Mouse (Mus musculus) spleen, adult 2 months (tissue): ENCODE data around the gene Dclre1c. TPM values are rescaled to one million over a fixed set of nuclear protein-coding genes. Genes with fewer than 3 reads are reported as not detected.
A peak's percentile ranks its signal among the peaks of the same experiment; 100 is the strongest.

Source experiments
- DNase-seq, 2 experiments: peaks; one replicate each; pipeline versions ENCODE4 v3.0.0 to v3.0.0-alpha.2; 2012 to 2021; ENCODE audit warnings: low spot score in 2 of 2, low read depth in 1 of 2
- H3K27ac ChIP-seq: fragments of 200-500 bp; 2 replicates; pipeline ENCODE4 v1.5.1; 2012; ENCODE audit warnings: low read length, inconsistent platforms; ENCODE audit not compliant: insufficient read depth
- H3K27me3 ChIP-seq: fragments of 200-500 bp; 2 replicates; pipeline ENCODE4 v1.6.1; 2012; ENCODE audit warnings: mild to moderate bottlenecking, moderate library complexity, low read length, inconsistent platforms; ENCODE audit not compliant: control insufficient read depth, insufficient read depth
- H3K36me3 ChIP-seq: fragments of 200-500 bp; 2 replicates; pipeline ENCODE4 v1.6.1; 2012; ENCODE audit warnings: mild to moderate bottlenecking, low read length, inconsistent platforms; ENCODE audit not compliant: control insufficient read depth, insufficient read depth
- H3K4me1 ChIP-seq: fragments of 200-500 bp; 2 replicates; pipeline ENCODE4 v1.6.1; 2011; ENCODE audit warnings: inconsistent platforms; ENCODE audit not compliant: control insufficient read depth, insufficient read depth, insufficient read length
- H3K4me3 ChIP-seq: fragments of 200-500 bp; 2 replicates; pipeline ENCODE4 v1.5.1; 2011; ENCODE audit warnings: mild to moderate bottlenecking, inconsistent platforms; ENCODE audit not compliant: insufficient read depth, insufficient read length; ENCODE audit errors: extremely low read depth
- CTCF ChIP-seq: fragments of 200-500 bp; IDR thresholded peaks from 2 replicates; pipeline ENCODE4 v1.5.1; 2011; ENCODE audit warnings: mild to moderate bottlenecking, inconsistent platforms; ENCODE audit not compliant: insufficient read depth, insufficient read length, insufficient replicate concordance; ENCODE audit errors: extremely low read depth
- POLR2A ChIP-seq: fragments of 200-500 bp; IDR thresholded peaks from 2 replicates; pipeline ENCODE4 v1.6.1; 2011; ENCODE audit warnings: low read depth, low read length, inconsistent platforms
- WGBS: fragments of 180-500 bp; shearing (Covaris S2); methylation state at CpG from one replicate; pipeline ENCODE4 v1.1.7; 2018; 5-methylcytosine and 5-hydroxymethylcytosine counted together
- polyA plus RNA-seq: library from polyadenylated mRNA; depleted of rRNA; stranded (reverse); fragments of >200 nt; gene quantifications from 2 replicates; pipeline ENCODE4 v1.2.3, GENCODE M21; 2012; rRNA removed

Gene Dclre1c
- polyA plus RNA-seq, 1 experiment = 4.9 TPM

DNA sequence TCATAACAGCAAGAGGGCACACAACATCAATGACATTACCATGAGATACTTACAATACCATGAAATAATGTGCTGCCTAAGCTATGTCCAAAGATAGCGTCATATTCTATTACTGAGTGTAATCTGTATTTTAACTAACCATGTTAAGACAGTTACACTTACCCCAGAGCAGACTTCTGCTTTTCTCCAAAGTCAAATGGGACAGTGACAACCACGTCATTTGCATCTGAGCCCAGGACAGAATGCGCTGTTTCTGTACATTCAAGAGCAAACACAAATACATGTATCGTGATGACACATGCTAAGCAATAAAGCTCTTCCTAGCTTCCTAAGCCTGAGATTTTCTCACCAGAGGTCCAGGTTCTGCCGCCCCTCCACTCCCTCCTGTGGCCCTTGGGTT, 77.0 kb downstream of the Dclre1c start:
- peak in 1 of 2 experiments; percentile 18 for DNase-seq
- no peak for TF ChIP-seq CTCF
- TF ChIP-seq POLR2A = no peak
- Histone ChIP-seq H3K36me3 (peaks cover 27% of the 10 kb centered on the region), H3K27ac (no peak overlapping the region), H3K4me3 (no peak overlapping the region), H3K27me3 (no peaks in the 10 kb centered on the region), H3K4me1 (no peaks in the 10 kb centered on the region)
- WGBS = 60% methylated on average over 5 of the region's 5 CpGs

DNA sequence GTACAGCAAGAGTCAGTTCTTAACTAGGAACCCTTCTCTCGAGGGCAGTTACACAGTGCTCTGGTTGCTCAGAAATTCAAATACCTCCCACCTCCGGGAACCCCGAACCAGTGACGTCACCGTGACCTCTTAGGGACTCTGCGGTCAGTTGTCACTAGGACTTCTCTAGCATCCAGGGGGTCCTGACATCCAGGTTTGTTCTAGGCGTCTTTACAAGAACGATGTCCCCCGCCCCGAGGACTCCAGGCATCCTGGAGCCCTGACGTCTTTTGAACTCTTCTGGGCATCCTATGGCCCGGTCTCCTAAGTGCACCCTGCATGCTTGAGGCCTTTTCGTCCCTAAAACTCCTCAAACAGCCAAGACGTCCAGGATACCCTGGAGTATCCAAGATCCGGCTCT, 88.1 kb downstream of the Dclre1c start:
- peak overlapping the region; percentile 75 for H3K27ac ChIP-seq
- H3K27me3 ChIP-seq = no peaks in the 10 kb centered on the region
- peak; percentile 17 to 37 for DNase-seq
- H3K36me3 ChIP-seq = peaks cover 18% of the 10 kb centered on the region
- H3K4me3 ChIP-seq = peak overlapping the region; percentile 75
- peaks cover 3% of the 10 kb centered on the region; the same call in 1 of the 2 replicates for H3K4me1 ChIP-seq
- no peak for TF ChIP-seq POLR2A
- no peak for TF ChIP-seq CTCF
- under 1% methylated on average over 15 of the region's 15 CpGs for WGBS

DNA sequence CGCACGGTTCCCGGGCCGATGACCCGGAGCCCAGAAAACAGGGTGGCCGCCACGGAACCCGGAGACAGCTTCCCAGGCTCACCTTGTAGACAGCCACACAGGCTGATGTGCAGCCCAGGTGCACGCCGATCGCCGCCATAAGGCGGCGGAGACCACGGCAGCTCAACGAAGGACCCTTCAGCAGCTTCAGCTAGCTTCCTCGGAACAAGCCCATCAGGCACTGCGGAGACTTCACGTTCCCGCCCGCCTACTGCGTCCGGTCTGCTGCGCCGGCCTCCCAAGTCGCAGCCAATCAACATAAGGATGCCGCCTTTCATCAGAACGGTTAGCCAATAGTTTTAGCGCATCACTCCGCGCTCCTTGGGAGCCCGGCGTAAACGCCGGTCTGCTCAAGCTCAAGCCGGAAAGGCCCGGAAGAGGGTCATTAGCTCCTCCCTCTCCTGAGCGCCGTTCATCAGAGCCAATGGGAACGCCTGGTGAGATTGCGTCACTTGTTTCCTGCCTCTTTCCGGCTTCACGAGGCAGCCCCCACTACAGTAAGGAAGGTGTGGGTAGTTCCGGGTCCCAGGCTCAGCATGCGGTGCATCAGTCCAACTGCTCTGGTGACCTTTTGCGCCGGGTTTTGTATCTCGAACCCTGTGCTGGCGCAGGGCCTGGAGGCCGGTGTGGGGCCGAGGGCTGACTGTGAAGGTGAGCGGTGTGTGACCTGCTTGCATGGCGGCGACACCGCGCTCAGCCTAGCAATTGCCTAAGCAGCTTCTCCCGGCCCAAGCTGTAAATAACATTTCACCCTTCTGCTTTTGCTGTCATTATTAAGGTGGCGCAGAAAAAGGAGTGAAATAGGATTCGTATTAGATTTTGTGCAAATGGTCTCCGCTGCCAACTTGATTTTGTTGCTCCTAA, 88.9 kb downstream of the Dclre1c start, which contains the start of the genes Gm45902, Hspa14 and Cdnf:
TSS of gene Gm45902 (minus strand) at position 239 of the 903 bp plus-strand sequence.
TSS of gene Hspa14 (minus strand) at position 263 of the 903 bp plus-strand sequence.
TSS of gene Cdnf (plus strand) at position 479 of the 903 bp plus-strand sequence.
- TF ChIP-seq CTCF (no peak), POLR2A (peak; percentile 95)
- WGBS = under 1% methylated on average over 60 of the region's 60 CpGs
- no peaks in the 10 kb centered on the region for H3K27me3 ChIP-seq

More for the DNA sequence above, 88.9 kb downstream of the Dclre1c start, which contains the start of the genes Gm45902, Hspa14 and Cdnf:
- peak within 1 kb of the TSS; percentile 75 for H3K4me3 ChIP-seq
- H3K36me3 ChIP-seq = peaks cover 15% of the 10 kb centered on the region
- DNase-seq = peak; percentile 94 to 99
- peaks cover 3% of the 10 kb centered on the region; the same call in 1 of the 2 replicates for H3K4me1 ChIP-seq
- peak within 1 kb of the TSS; percentile 94 for H3K27ac ChIP-seq

Other genes with a start within 250 kb of the Dclre1c start
- 2.8 and 3.5 TPM in 2 replicates for gene Nmt2, start 139.9 kb upstream of the Dclre1c start, polyA plus RNA-seq
- 1.9 and 2.3 TPM in 2 replicates for gene Rpp38, start 91.5 kb upstream of the Dclre1c start, polyA plus RNA-seq
- gene Acbd7, start 88.0 kb upstream of the Dclre1c start, polyA plus RNA-seq = not detected in 2 replicates
- not detected in 2 replicates for gene Olah, start 26.9 kb upstream of the Dclre1c start, polyA plus RNA-seq
- gene Meig1, start 1.5 kb upstream of the Dclre1c start, polyA plus RNA-seq = not detected in 2 replicates
- gene Suv39h2, start 50.9 kb downstream of the Dclre1c start, polyA plus RNA-seq = 0.58 and 1.1 TPM in 2 replicates
- 1.4 and 1.5 TPM in 2 replicates for gene Gm45902, start 88.7 kb downstream of the Dclre1c start, polyA plus RNA-seq
- 22.0 and 23.0 TPM in 2 replicates for gene Hspa14, start 88.7 kb downstream of the Dclre1c start, polyA plus RNA-seq
- gene Cdnf, start 88.9 kb downstream of the Dclre1c start, polyA plus RNA-seq = 0.22 and 0.35 TPM in 2 replicates
- 25.9 and 46.4 TPM in 2 replicates for gene Fam107b, start 146.4 kb downstream of the Dclre1c start, polyA plus RNA-seq